Mouse (Mus musculus): ENCODE measurements around the gene Tmem229b. TPM values are rescaled to one million over a fixed set of nuclear protein-coding genes. Genes with fewer than 3 reads are reported as not detected.

Gene Tmem229b
- 3.5 and 3.8 TPM in 2 replicates for polyA plus RNA-seq (2016; fragmentation: Nextera tagmentation; extraction: Ambion mirVana)

DNA sequence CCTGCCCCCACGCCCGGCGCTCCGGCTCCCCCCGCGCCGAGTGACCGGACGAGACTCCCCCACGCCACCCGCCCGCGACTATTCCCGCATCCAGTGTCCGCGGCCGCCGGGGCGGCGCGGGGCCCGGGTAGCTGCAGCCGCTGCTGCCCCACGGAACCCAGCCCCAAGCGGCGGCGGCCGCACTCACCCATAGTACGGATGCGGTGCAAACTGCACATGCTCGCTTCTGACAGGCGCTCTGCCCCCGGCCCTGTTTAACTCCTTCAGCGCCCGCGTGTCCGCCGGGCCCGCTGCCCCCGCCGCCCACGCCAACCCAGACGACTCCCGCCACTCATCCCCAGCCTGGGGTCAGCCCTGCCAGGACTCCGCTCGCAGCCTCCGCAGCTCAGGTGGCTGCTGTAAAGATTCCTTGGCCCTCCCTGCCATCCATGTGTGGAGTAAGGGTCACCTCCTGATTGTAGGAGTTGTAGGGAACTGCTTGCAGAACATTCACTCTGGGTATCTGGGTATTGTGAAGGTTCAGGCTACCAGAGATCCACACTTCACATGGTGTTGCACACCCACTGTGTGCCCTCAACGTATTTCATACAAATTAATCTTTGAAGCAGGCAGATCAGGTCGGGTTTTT, at the start of gene Tmem229b:
Gene Tmem229b, minus strand, starts transcription at position 502 of the 628 bp plus-strand sequence.
- WGBS: 1% methylated on average over 49 of the region's 49 CpGs
- peak within 1 kb of the TSS; percentile 95 for H3K4me3 ChIP-seq
- H3K36me3 ChIP-seq (replicated peaks): no peaks in the 10 kb centered on the region
- H3K9me3 ChIP-seq: no peaks in the 10 kb centered on the region
- H3K4me1 ChIP-seq: peaks cover 24% of the 10 kb centered on the region
- H3K27me3 ChIP-seq (replicated peaks; ENCODE audit: low read depth, poor library complexity, severe bottlenecking): peaks cover 40% of the 10 kb centered on the region
- peak; percentile 79 for DNase-seq (ENCODE audit: low spot score)
- peak within 1 kb of the TSS; percentile 82 for H3K27ac ChIP-seq (replicated peaks)

DNA sequence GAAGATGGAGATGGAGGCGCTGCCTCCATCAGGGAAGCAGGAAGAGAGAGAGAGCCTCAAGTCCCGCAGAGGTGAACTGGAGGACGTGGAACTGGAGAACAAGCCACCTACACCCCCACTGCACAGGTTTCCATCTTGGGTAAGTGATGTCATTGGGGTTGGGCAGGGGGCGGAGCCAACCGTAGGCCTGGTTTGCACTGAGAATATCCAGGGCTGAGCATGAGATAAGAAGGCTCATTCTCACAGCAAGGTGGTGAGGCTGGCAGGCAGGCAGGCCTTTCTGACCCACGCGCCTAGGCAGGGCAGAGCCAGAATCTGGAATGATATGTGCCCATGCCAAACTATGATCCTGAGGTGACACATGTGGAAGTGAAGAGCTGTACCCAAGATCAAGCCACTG, 47.8 kb upstream of the Tmem229b start:
- DNase-seq (ENCODE audit: low spot score): no peak
- 88% methylated on average over 7 of the region's 7 CpGs for WGBS
- H3K27ac ChIP-seq (replicated peaks): no peak overlapping the region
- no peaks in the 10 kb centered on the region for H3K27me3 ChIP-seq (replicated peaks; ENCODE audit: low read depth, poor library complexity, severe bottlenecking)
- peaks cover 44% of the 10 kb centered on the region for H3K36me3 ChIP-seq (replicated peaks)
- H3K4me3 ChIP-seq: no peak overlapping the region
- no peaks in the 10 kb centered on the region for H3K9me3 ChIP-seq
- peaks cover 5% of the 10 kb centered on the region for H3K4me1 ChIP-seq

DNA sequence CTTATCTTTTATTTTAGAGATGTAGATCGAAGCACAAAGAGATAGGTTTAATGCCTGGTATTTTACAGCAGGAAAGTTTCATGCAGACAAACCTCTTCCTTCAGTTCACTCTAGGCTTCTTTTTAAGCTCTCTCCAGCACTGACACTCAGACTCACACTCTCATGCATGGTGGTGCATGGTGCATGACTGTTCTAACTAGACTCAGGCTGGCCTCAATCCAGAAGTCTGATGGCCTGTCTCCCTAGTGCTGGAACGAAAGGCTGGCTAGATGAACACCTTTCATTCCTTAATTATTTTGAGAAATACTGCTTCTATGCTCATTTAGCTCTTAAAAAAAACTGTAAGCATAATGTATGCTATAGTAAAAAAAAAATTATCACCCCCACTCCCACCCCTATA, 44.6 kb upstream of the Tmem229b start:
- Histone ChIP-seq H3K27ac (replicated peaks) (no peak overlapping the region), H3K9me3 (no peaks in the 10 kb centered on the region), H3K27me3 (replicated peaks; ENCODE audit: low read depth, poor library complexity, severe bottlenecking) (no peaks in the 10 kb centered on the region), H3K4me1 (no peaks in the 10 kb centered on the region), H3K36me3 (replicated peaks) (peaks cover 54% of the 10 kb centered on the region), H3K4me3 (no peak overlapping the region)
- no peak for DNase-seq (ENCODE audit: low spot score)
- WGBS: 92% methylated on average over 2 of the region's 2 CpGs

DNA sequence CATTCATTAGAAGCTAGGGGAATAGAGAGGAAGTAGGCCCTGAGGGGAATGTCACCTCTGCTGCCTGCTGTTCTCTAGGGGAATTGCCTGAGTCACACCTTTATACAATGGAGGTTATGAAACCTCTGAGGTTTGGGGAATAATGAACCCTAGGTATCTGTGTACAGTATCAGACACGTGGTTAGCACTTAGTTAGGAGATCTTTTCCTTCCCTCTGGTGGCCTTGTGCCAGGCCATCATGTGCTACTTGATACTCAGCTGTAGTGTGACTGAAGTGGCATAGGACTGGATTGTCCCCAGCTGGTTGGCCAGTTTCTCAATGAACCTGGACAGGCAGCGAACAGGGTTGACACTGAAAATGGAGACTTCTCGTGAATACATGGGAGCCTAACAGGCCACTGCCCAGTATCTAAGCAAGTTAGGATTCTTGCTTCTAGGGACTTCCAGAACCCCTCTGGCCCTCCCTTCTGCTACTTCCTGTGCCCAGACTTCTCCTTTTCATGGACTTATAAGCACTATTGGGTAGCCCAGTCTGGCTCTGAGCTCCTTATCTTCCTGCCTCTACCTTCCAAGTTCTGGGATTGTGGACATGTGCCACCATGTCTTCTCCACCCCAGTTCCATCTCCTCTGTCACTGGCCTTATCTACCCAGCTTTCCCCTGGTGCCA, 43.3 kb upstream of the Tmem229b start:
- Histone ChIP-seq H3K27ac (replicated peaks) (no peak overlapping the region), H3K4me3 (no peak overlapping the region), H3K36me3 (replicated peaks) (peaks cover 53% of the 10 kb centered on the region), H3K9me3 (0 out of 2 replicates have a peak, but pooled peaks cover 2% of the 10 kb centered on the region), H3K27me3 (replicated peaks; ENCODE audit: low read depth, poor library complexity, severe bottlenecking) (no peaks in the 10 kb centered on the region), H3K4me1 (no peaks in the 10 kb centered on the region)
- 82% methylated on average over 3 of the region's 3 CpGs for WGBS
- DNase-seq (ENCODE audit: low spot score): no peak

DNA sequence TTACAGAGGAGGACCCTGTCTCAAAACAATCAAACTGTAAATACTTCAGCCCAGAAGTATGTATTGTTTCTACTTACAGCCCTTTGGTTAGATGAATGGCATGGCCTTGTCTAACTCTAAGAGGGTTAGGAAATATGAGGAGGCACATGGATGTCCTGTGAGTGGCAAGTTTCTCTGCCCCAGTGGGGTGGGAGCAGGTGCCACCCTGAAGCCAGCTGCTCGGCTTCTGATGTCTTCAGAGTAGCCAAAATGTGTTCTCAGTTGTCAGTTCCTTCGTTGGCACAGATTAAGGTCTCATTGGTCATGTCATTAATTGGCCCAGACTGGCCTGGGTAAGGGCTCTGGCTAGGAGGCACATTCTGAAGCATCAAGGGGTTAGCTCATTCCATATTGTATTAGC, 42.4 kb upstream of the Tmem229b start:
- WGBS: 76% methylated on average over 2 of the region's 2 CpGs
- Histone ChIP-seq H3K9me3 (0 out of 2 replicates have a peak, but pooled peaks cover 2% of the 10 kb centered on the region), H3K4me1 (no peaks in the 10 kb centered on the region), H3K4me3 (no peak overlapping the region), H3K27ac (replicated peaks) (no peak overlapping the region), H3K36me3 (replicated peaks) (peaks cover 54% of the 10 kb centered on the region), H3K27me3 (replicated peaks; ENCODE audit: low read depth, poor library complexity, severe bottlenecking) (no peaks in the 10 kb centered on the region)
- DNase-seq (ENCODE audit: low spot score): no peak

DNA sequence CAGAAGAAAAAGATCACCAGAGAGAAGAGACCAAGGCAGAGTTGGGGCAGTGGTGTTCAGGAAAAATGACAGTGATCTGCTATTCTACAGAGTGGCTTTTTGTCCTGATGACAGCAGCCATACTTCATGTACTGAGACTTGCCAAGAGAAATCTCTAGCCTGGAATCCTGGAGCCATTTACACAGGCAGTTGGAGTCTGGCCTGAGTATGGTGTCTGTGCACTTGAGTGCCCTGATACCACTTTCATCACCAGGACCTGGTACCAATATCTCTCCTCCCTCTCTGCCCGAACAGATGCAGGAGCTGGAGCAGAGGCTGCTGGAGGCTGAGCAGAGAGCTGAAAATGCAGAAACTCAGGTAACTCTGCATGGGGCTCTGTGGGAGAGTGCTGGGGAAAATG, 41.5 kb upstream of the Tmem229b start:
- peaks cover 50% of the 10 kb centered on the region for H3K36me3 ChIP-seq (replicated peaks)
- 90% methylated on average over 1 of the region's 1 CpGs for WGBS
- no peaks in the 10 kb centered on the region for H3K4me1 ChIP-seq
- no peak for DNase-seq (ENCODE audit: low spot score)
- H3K27ac ChIP-seq (replicated peaks): no peak overlapping the region
- no peaks in the 10 kb centered on the region for H3K27me3 ChIP-seq (replicated peaks; ENCODE audit: low read depth, poor library complexity, severe bottlenecking)
- H3K9me3 ChIP-seq: 0 out of 2 replicates have a peak, but pooled peaks cover 2% of the 10 kb centered on the region
- no peak overlapping the region for H3K4me3 ChIP-seq

DNA sequence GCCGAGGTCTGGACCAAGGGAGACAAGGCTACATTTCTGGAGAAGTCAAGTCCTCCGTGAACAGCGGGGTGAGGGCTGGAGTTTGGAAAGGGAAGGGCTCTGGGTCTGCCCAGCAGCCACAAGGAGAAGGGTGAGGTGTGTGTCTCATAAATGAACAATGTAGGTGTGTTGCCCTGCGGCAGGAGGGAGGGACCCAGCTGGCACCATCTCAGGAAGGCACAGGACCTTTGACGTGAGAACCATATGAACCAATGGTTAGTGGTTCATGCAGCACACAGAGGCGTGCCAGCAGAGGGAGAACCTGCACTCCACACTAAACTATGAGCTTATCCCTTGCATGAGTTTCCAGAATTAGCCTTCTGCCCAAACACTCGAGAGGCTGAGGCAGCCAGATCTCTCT, 39.8 kb upstream of the Tmem229b start:
- no peaks in the 10 kb centered on the region for H3K27me3 ChIP-seq (replicated peaks; ENCODE audit: low read depth, poor library complexity, severe bottlenecking)
- DNase-seq (ENCODE audit: low spot score): no peak
- 88% methylated on average over 7 of the region's 7 CpGs for WGBS
- H3K4me1 ChIP-seq: no peaks in the 10 kb centered on the region
- no peak overlapping the region for H3K27ac ChIP-seq (replicated peaks)
- no peak overlapping the region for H3K4me3 ChIP-seq
- peaks cover 52% of the 10 kb centered on the region for H3K36me3 ChIP-seq (replicated peaks)
- H3K9me3 ChIP-seq: 0 out of 2 replicates have a peak, but pooled peaks cover 2% of the 10 kb centered on the region

DNA sequence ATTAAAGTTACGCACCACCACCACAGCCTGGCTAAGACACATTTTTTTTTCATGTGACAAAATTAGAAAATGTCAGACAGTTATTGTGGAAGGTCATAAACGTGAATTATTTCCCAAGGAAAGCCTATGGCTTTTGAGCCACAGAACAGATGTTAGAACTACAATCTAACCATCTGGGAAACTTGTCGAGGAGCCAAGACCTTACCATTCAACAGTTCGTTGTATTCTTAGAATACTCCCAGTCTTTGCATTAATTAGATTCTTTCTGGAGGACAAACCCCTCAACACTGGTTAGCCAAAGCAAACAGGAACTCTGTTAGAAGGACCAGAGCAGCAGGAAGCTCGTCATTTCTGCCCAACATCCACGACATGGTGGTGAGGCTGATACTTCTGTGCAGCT, 38.7 kb upstream of the Tmem229b start:
- WGBS: 87% methylated on average over 6 of the region's 6 CpGs
- no peak overlapping the region for H3K27ac ChIP-seq (replicated peaks)
- no peak overlapping the region for H3K4me3 ChIP-seq
- H3K4me1 ChIP-seq: no peaks in the 10 kb centered on the region
- no peak for DNase-seq (ENCODE audit: low spot score)
- 0 out of 2 replicates have a peak, but pooled peaks cover 2% of the 10 kb centered on the region for H3K9me3 ChIP-seq
- no peaks in the 10 kb centered on the region for H3K27me3 ChIP-seq (replicated peaks; ENCODE audit: low read depth, poor library complexity, severe bottlenecking)
- H3K36me3 ChIP-seq (replicated peaks): peaks cover 62% of the 10 kb centered on the region

DNA sequence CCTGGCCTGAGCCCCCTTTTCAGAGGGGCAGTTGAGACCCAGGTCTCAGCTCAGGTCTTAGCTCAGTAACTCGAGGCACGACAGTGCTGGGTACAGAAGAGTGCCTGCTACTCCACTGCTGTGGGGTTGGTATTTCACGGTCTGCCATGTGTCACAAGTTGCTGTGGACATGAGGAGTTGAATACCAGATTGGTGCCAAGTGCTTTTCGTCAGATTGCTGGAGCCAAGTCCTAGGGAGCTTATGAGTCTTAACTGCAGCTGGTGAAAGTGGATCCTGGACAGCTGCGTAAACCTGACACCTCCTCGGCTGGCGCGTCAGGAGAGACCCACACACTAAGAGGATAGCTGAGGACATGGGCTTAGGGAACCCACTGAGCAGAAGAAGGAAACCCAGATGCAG, 37.2 kb upstream of the Tmem229b start:
- Histone ChIP-seq H3K4me3 (no peak overlapping the region), H3K4me1 (0 out of 2 replicates have a peak, but pooled peaks cover 1% of the 10 kb centered on the region), H3K27me3 (replicated peaks; ENCODE audit: low read depth, poor library complexity, severe bottlenecking) (no peaks in the 10 kb centered on the region), H3K9me3 (0 out of 2 replicates have a peak, but pooled peaks cover 2% of the 10 kb centered on the region), H3K27ac (replicated peaks) (no peak overlapping the region), H3K36me3 (replicated peaks) (peaks cover 55% of the 10 kb centered on the region)
- WGBS: 77% methylated on average over 8 of the region's 8 CpGs
- DNase-seq (ENCODE audit: low spot score): no peak

DNA sequence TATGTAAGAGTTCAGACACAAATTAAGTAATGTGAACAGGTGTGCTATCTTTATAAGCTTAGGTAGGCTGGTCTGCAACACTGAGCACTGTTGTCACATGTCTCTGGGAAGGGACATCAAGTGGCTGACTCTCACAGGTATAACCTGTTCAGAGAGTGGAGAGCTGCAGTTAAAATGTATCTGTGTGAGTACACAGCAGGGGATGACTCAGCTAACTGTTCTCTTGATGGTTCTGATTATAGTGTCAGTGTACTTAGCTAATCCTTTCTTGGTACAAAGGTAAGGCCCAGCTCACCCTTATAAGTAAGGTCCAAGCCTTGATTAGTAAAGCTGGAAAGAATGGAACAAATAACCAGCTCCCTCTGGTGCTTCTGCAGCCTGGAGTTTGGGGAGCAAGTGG, 34.0 kb upstream of the Tmem229b start:
- Histone ChIP-seq H3K9me3 (0 out of 2 replicates have a peak, but pooled peaks cover 2% of the 10 kb centered on the region), H3K27ac (replicated peaks) (no peak overlapping the region), H3K4me3 (no peak overlapping the region), H3K27me3 (replicated peaks; ENCODE audit: low read depth, poor library complexity, severe bottlenecking) (no peaks in the 10 kb centered on the region), H3K36me3 (replicated peaks) (peaks cover 40% of the 10 kb centered on the region), H3K4me1 (0 out of 2 replicates have a peak, but pooled peaks cover 3% of the 10 kb centered on the region)
- DNase-seq (ENCODE audit: low spot score): no peak

DNA sequence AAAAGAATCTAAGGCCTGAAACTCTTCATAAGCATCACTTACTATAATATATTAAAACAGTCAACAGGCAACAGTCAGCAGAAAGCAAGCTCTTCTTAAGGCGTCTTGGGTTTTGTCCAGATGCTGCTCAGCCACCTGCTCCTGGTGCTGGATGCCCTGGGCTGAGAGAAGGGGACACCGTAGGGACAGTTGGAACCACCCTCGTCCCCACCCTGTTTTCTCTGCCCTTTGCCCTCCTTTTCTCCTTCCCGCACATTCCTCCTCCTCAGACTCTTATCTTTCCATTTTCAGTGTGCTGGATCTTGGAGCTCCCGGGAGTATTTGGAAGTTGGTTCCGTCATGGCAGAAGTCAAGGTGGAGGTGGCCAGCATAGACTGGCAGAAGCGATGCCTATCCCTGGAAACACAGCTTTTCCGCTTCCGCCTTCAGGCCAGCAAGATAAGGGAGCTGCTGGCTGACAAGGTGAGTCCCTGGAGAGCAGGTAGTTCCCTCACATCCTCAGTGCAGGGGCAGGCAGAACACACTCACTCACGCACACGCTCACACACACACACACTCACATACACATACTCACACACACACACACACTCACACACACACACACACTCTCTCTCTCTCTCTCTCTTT, 32.9 kb upstream of the Tmem229b start:
- Histone ChIP-seq H3K9me3 (no peaks in the 10 kb centered on the region), H3K27me3 (replicated peaks; ENCODE audit: low read depth, poor library complexity, severe bottlenecking) (no peaks in the 10 kb centered on the region), H3K36me3 (replicated peaks) (peaks cover 34% of the 10 kb centered on the region), H3K4me3 (no peak overlapping the region), H3K4me1 (peaks cover 3% of the 10 kb centered on the region; the same call in 1 of the 2 replicates), H3K27ac (replicated peaks) (no peak overlapping the region)
- DNase-seq (ENCODE audit: low spot score): no peak
- 88% methylated on average over 11 of the region's 11 CpGs for whole genome bisulfite sequencing

DNA sequence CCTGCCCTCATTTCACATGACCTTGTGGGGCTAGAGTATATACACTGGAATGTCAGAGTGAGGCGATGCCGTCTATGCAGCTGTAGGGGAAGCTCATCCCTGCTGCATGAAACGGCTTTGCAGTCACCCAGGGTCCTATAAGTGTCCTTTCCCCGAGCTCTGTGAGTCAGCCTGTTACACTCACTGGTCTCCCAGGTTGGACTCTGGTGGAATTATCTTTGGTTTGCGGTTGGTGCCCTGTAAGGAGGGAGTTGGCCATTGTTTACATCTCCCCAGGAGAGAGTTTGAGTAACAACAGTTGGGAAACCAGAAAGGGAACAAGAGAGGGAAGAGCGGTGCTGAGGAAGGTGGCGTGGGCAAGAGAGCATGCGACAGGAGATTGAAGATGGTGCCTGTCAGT, 32.3 kb upstream of the Tmem229b start:
- no peak for DNase-seq (ENCODE audit: low spot score)
- H3K4me3 ChIP-seq: no peak overlapping the region
- H3K27ac ChIP-seq (replicated peaks): no peak overlapping the region; the same call in 1 of the 2 replicates
- H3K4me1 ChIP-seq: peaks cover 3% of the 10 kb centered on the region; the same call in 1 of the 2 replicates
- WGBS: 65% methylated on average over 8 of the region's 8 CpGs
- H3K27me3 ChIP-seq (replicated peaks; ENCODE audit: low read depth, poor library complexity, severe bottlenecking): no peaks in the 10 kb centered on the region
- H3K9me3 ChIP-seq: no peaks in the 10 kb centered on the region
- H3K36me3 ChIP-seq (replicated peaks): peaks cover 27% of the 10 kb centered on the region; the same call in 1 of the 2 replicates

All from embryonic facial prominence, embryonic 10.5 days (tissue).